Mouse (Mus musculus): ENCODE results near the gene Mtr.
A peak's percentile ranks its signal among the peaks of the same experiment; 100 is the strongest.

Gene Mtr

GRCm38 (mm10) chr13:12257391-12258380, at the start of gene Mtr:
Gene Mtr (minus strand): TSS chr13:12258113.
- peak; percentile 93 for DNase-seq

DNA sequence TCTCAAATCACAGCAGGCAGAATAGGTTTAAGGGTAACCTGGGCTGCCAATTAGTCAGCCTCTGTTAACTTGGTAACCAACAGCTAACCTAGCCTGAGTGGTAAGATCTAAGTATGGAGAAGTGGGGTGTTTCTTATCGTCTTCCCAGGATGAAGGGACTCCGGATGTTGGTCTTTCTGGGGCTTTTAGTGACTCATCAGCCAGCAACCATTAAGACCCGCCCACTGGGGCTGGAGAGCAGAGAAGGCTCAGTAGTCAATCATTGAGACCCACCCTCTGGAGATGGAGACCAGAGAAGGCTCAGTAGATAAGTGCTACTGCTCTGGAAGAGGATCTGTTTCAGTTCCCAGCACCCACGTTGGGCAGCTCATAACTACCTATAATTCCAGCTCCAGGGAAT, 49.4 kb upstream of the Mtr start:
- DNase-seq: no peak

GRCm38 (mm10) chr13:12305540-12305939, 47.6 kb upstream of the Mtr start:
- DNase-seq: no peak

- no peak for DNase-seq
Observed at GRCm38 (mm10) chr13:12304991-12305390, 47.1 kb upstream of the Mtr start.

DNA sequence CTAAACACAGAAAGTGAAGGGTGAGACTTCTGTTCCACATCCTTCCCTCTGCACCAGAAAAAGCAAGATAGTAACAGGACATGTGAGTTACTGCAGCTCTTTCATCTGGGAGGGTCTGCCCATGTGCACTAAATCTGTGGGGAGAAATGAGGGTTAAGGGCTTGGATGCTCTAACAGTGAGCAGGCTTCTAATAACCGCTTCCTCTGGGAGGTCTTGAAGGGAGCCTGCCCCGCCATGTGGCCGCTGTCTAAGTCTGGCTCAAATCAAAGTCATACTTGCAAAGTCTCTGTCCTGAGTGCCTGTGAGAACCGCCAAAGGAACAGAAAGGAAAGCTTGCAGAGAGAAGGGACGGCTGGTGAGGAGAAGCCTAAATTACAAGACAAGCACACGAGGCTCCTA, 39.9 kb upstream of the Mtr start:
- no peak for DNase-seq

DNA sequence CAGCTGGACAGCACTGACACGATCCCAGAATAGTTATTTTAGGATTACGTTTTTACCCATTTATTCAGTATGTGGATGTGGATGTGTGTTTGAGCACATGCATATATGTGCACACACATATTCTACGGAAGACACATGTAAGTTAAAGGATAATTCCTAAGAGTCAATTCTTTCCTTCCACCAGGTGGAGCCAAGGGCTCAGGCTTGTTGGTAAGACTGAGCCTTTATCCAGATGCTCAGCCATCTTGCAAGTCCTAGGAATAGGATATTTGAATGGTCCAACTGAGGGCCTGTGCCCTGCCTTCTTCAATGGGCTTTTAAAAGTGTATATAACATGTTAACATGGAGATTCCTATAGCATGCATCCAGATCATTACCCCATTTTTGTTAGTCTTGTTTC, 38.8 kb upstream of the Mtr start:
- no peak for DNase-seq

- DNase-seq: no peak
Observed at GRCm38 (mm10) chr13:12293810-12294209, 35.9 kb upstream of the Mtr start.

- DNase-seq: no peak
Observed at GRCm38 (mm10) chr13:12290700-12291099, 32.8 kb upstream of the Mtr start.

DNA sequence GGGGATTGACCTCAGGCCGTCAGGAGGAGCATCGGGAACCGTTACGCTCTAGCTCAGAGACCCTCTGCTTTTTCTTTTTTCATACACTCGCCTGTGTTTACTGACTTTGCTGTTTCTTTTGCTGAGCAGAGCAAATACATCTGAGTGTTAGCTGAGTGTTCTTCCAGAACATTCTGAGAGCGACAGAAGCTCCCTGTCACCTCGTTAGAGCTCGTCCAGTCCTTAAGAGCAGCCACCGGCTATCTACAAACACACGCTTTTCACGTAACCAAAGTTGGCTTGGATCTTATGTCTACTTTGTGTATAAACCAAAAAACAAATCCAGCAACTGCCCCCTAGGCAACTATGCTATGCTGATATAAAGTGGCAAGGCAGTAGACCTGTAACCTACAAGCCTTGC, 26.6 kb upstream of the Mtr start:
- DNase-seq: no peak

DNA sequence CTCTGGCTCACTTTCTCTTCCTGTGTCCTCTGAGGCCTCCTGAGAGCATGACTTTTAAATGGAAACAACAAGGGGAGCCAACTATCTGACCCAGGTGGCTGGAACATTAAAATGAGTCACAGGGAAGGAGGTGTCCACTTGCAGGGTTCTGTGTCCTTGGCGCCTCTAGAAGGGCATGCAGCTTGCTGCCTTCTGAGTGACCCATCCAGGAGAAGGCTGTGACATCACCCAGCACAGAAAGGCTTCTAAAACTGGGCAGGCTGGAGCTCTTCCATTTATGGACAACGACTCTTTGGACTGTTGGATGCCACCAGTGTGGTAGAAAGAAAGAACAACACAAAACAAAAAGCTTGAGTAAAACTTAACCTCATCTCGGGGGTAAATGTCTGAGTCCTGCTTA, 25.9 kb upstream of the Mtr start:
- DNase-seq: no peak

DNA sequence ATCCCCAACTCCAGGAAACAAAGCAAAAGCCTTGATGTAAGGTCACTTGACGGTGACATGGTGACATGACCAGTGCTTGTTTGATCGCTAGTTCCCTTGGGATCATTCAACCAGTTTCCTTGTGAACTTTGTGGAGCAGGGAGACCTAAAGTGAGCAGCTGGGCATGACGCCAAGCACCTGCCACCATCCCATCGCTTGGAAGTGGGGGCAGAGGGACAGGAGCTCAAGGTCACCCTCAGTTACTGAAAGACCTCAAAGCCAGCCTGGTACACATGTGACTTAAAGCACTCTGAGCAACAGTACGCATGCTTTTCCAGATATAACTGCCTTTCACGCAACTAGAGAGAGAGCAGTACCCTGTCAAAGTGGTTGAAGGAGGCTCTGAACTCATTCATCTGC, 16.8 kb upstream of the Mtr start:
- DNase-seq: no peak

GRCm38 (mm10) chr13:12274220-12274619, 16.3 kb upstream of the Mtr start:
- no peak for DNase-seq

- DNase-seq: no peak
Observed at GRCm38 (mm10) chr13:12272953-12273352, 15.0 kb upstream of the Mtr start.

- no peak for DNase-seq
Observed at GRCm38 (mm10) chr13:12267971-12268370, 10.1 kb upstream of the Mtr start.

GRCm38 (mm10) chr13:12267097-12267496, 9.2 kb upstream of the Mtr start:
- peak; percentile 38 for DNase-seq

DNA sequence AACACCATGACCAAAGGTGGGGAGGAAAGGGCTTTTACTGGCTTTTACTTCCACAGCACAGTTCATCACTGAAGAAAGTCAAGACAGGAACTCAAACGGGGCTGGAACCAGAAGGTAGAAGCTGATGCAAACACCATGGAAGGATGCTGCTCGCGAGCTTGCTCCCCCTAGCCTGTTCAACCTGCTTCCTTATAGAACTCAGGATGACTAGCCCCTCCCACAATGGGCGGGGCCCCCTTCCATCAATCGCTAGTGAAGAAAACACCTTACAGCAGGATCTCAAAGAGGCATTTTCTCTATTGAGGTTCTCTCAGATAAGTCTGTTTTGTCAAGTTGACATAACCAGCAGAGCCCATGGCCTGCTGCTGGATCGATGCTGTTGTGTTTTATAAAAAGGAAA, 6.1 kb upstream of the Mtr start:
- DNase-seq: no peak

GRCm38 (mm10) chr13:12261505-12261904, 3.6 kb upstream of the Mtr start:
- DNase-seq: no peak

GRCm38 (mm10) chr13:12256871-12257390, 982 bp downstream of the Mtr start:
- no peak for DNase-seq

DNA sequence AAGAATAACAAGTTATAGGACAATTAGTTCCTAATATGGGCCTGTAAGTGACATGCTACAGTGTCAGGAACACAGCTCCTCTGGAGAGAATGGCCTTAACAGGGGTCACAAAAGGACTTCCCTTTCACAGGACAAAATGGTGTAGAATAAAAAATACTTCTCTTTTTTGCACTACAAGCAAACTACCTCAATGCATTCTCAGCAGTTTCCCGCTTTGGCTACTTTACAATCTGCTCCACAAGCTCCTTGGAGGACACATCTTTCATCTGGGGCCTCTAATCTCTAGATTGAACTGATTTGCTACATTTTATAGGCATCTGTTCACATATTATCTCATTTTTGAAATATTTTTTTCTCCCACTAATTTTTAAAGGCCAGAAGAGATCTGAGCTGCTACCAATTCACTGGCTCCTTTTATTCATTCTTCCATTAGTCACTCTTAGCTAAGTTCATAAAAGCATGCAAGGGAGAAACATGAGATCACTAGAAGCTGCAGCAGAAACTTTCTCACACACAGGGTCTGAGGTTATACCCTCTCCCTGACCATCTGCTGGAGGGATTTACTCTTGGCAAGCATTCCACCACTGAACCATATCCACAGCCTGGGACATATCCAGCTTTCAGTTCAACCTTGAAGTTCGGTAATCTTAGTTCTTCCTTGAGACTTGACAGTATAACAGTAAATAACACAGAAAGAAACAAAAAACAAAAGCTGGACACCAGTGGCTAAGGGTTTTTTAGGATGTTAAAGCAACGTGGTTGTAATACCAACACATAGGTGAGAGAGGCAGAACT, 1.8 kb downstream of the Mtr start:
- no peak for DNase-seq

GRCm38 (mm10) chr13:12250496-12250895, 7.4 kb downstream of the Mtr start:
- DNase-seq: no peak

GRCm38 (mm10) chr13:12249195-12249898, 8.6 kb downstream of the Mtr start:
- DNase-seq: no peak

GRCm38 (mm10) chr13:12245938-12246337, 12.0 kb downstream of the Mtr start:
- no peak for DNase-seq

GRCm38 (mm10) chr13:12243991-12244390, 13.9 kb downstream of the Mtr start:
- no peak for DNase-seq
